Mouse (Mus musculus): ENCODE measurements around the gene Fam53b. TPM values are rescaled to one million over a fixed set of nuclear protein-coding genes. Genes with fewer than 3 reads are reported as not detected.

Gene Fam53b
- polyA plus RNA-seq, 1 experiment from 2014 or later = 33.8 TPM

GRCm38 (mm10) chr7:132726106-132726861 is 87.4 kb downstream of the Fam53b start:
- peak overlapping the region; percentile 90 for H3K27ac ChIP-seq
- H3K4me1 ChIP-seq = peaks cover 43% of the 10 kb centered on the region
- no peaks in the 10 kb centered on the region for H3K9me3 ChIP-seq
- H3K9ac ChIP-seq = 0 out of 2 replicates have a peak overlapping the region, but pooled peaks have one; percentile 0
- WGBS = 56% methylated on average over 13 of the region's 13 CpGs
- no peak overlapping the region for H3K4me3 ChIP-seq
- H3K4me2 ChIP-seq = no peak overlapping the region
- H3K27me3 ChIP-seq = no peaks in the 10 kb centered on the region
- no peak for ATAC-seq (ENCODE audit: borderline replicate concordance, extremely low read depth, low FRiP score, low TSS enrichment)
- H3K36me3 ChIP-seq = no peaks in the 10 kb centered on the region

- Histone ChIP-seq H3K9ac (no peak overlapping the region), H3K4me1 (peaks cover 50% of the 10 kb centered on the region), H3K27me3 (no peaks in the 10 kb centered on the region), H3K9me3 (no peaks in the 10 kb centered on the region), H3K4me2 (no peak overlapping the region), H3K36me3 (no peaks in the 10 kb centered on the region), H3K27ac (peak overlapping the region; percentile 90), H3K4me3 (no peak overlapping the region)
- WGBS = 63% methylated on average over 5 of the region's 5 CpGs
- ATAC-seq (ENCODE audit: borderline replicate concordance, extremely low read depth, low FRiP score, low TSS enrichment) = peak; percentile 86
These were observed 89.1 kb downstream of the Fam53b start for GRCm38 (mm10) chr7:132724501-132725062.

DNA sequence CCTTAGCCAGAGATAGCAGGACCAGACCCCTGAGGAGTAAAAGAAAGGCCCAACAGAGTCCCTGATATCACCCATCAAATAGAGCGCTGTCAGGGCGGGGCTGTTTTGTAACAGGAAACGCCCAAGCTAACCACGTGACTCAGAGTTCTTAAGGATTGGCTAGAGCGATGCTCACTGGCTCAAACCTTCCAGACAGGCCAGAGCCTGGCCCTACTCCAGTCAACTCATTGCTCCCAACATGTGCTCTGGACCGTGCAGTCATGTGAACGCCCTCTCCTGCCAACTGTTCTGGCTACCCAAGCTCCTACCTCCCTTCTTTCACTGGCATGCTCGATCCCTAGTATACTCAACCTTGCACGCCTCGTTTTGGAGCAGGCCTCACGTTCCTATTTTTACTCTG is 89.8 kb downstream of the Fam53b start:
- Histone ChIP-seq H3K4me3 (no peak overlapping the region), H3K4me2 (no peak overlapping the region), H3K27ac (peak overlapping the region; percentile 90), H3K9me3 (no peaks in the 10 kb centered on the region), H3K9ac (no peak overlapping the region), H3K36me3 (no peaks in the 10 kb centered on the region), H3K4me1 (peaks cover 49% of the 10 kb centered on the region), H3K27me3 (no peaks in the 10 kb centered on the region)
- 73% methylated on average over 11 of the region's 11 CpGs for WGBS
- ATAC-seq (ENCODE audit: borderline replicate concordance, extremely low read depth, low FRiP score, low TSS enrichment) = 0 out of 2 replicates have a peak, but pooled peaks have one; percentile 17

DNA sequence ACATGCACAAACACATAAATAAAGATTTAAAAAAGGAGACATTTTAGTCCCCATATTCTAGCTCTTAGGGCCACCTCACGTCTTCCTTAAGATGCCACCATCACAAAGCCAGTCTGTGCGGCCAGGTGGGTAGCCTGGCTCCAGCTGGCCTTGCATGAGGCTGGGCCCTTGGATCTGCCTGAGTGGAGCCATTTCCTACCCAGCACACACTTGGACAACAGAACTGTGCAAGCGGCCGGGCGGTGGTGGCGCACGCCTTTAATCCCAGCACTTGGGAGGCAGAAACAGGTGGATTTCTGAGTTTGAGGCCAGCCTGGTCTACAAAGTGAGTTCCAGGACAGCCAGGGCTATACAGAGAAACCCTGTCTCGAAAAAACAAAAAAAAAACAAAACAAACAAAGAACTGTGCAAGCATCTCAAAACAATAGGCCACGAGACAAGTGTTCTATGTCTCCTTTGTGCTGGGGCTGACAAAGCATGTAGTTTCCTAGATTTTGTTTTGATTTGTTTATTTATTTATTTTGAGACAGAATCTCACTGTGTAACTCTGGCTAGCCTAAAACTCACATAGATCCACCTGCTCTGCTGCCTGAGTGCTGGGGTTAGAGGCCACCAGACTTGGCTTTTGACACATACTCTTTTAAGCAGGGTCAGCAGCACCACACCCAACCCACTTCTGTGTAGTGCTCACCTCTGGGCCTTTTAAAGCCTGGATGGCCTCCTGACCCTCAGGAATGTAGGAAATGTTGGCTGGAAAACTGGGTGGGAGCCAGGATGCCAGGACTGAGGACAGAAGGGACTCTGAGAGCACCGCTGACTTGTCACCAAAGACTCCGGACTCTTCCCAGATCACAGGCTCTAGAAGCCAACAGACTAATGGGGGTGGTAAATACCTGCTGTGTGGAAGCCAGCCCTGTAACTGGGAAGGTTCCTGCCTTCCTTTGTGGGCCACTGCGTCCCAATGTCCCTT is 91.0 kb downstream of the Fam53b start:
- Histone ChIP-seq H3K4me1 (peaks cover 39% of the 10 kb centered on the region), H3K4me2 (no peak overlapping the region), H3K9ac (no peak overlapping the region), H3K27me3 (no peaks in the 10 kb centered on the region), H3K9me3 (no peaks in the 10 kb centered on the region), H3K36me3 (no peaks in the 10 kb centered on the region), H3K27ac (peak overlapping the region; percentile 90), H3K4me3 (no peak overlapping the region)
- WGBS = 87% methylated on average over 12 of the region's 12 CpGs
- no peak for ATAC-seq (ENCODE audit: borderline replicate concordance, extremely low read depth, low FRiP score, low TSS enrichment)

DNA sequence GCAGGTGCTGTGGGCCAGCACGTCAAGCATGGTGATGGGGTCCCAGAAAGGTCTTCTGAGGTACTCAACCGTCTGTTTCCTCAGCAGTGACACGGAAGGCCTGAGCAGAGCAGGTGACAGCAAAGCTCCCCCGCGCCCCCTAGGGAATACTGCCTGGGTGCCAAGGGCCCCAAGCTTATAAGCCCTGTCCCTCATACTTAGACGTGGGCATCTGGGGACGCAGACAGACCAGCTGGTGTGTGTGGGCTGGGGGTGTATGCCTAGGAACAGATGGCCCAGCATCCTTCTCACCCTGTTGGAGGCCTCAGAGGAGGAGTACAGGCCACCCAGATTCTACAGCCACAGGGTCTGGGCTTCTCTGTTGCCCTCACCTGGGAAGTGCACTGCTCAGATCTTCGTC is 93.1 kb downstream of the Fam53b start:
- ATAC-seq (ENCODE audit: borderline replicate concordance, extremely low read depth, low FRiP score, low TSS enrichment) = no peak

DNA sequence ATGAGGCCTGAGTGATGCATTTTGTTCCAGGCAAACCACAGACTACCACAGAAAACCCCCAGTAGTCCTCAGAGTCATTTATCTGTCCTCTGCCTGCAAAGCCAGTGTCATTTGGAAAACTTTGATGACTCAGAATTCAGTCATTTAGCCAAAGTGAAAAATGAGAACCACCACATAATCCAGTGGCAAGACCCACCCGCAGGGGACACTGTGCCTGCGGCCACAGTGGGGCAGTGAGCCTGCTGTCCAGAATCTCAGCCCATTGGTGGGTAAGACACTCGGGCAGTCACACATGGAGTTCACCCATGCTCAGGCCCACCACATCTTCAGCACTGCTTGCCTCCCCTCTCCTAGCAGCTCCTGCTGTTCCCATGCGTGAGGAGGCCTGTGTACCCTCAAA is 94.1 kb downstream of the Fam53b start:
- WGBS = 82% methylated on average over 4 of the region's 4 CpGs
- Histone ChIP-seq H3K27ac (no peak overlapping the region), H3K36me3 (peaks cover 3% of the 10 kb centered on the region; the same call in 1 of the 2 replicates), H3K9me3 (no peaks in the 10 kb centered on the region), H3K4me1 (peaks cover 35% of the 10 kb centered on the region), H3K9ac (no peak overlapping the region), H3K27me3 (no peaks in the 10 kb centered on the region), H3K4me3 (no peak overlapping the region), H3K4me2 (no peak overlapping the region)
- no peak for ATAC-seq (ENCODE audit: borderline replicate concordance, extremely low read depth, low FRiP score, low TSS enrichment)

More for the DNA sequence above, 93.1 kb downstream of the Fam53b start:
- Histone ChIP-seq H3K27ac (0 out of 2 replicates have a peak overlapping the region, but pooled peaks have one; percentile 5), H3K9me3 (no peaks in the 10 kb centered on the region), H3K9ac (no peak overlapping the region), H3K4me2 (no peak overlapping the region), H3K27me3 (no peaks in the 10 kb centered on the region), H3K36me3 (no peaks in the 10 kb centered on the region), H3K4me1 (peaks cover 29% of the 10 kb centered on the region), H3K4me3 (no peak overlapping the region)
- WGBS = 77% methylated on average over 8 of the region's 8 CpGs

DNA sequence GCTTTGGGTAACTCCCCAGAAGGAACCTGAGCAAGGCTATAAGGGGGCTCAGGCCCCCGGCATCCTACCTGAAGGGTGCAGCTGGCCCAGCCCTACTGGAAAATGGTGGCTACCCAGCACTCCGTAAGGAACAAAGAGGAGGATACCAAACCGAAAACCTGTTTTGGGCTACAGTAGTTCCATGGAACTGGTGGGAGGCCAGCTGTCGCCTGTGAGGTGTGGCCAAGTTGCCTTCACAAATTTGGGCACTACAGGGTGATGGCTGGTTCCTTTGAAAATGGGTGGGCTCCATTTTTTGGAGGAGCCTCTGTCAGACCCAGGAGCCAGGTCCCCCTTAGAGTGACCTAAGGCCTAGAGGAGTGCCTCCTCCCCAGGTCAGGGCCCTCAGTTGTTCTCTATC is 98.4 kb downstream of the Fam53b start:
- no peak overlapping the region for H3K9ac ChIP-seq
- H3K4me2 ChIP-seq = no peak overlapping the region
- WGBS = 96% methylated on average over 4 of the region's 4 CpGs
- H3K4me3 ChIP-seq = no peak overlapping the region
- no peaks in the 10 kb centered on the region for H3K9me3 ChIP-seq
- H3K27ac ChIP-seq = peak overlapping the region; percentile 89; the same call in 1 of the 2 replicates
- no peak for ATAC-seq (ENCODE audit: borderline replicate concordance, extremely low read depth, low FRiP score, low TSS enrichment)
- H3K27me3 ChIP-seq = no peaks in the 10 kb centered on the region
- peaks cover 41% of the 10 kb centered on the region for H3K4me1 ChIP-seq
- H3K36me3 ChIP-seq = peaks cover 3% of the 10 kb centered on the region; the same call in 1 of the 2 replicates

DNA sequence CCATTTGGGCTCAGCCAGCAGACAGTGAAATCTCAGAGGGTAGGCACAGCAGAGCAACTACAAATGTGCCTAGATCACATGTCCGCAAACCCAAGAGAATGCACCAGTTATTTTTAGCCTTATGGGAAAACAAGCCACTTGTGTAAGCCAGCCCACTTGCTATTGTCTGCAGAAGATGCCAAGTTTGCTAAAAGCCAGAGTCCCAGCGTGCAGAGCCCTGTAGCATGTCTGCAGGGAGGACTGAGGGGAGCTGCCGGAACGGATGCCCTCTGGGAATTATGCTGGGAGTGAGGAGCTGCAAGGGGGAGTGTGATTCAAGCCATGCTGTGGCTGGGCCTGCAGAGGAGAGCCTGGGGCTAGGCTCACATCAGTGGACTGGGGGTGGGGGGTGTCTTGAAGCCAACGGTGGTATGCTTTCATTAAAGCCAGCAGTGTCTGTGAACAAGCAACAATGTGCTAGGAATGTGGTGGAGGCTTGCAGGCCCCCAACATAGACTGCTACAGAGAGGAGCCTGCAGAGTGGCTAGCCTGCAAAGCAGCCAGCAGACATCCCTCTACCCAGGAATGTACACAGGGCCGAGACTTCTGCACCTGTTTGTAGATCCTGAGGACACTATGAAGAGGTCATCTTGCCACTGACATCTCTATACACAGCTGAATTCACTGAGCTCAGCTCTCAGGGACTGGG is 99.3 kb downstream of the Fam53b start:
- no peak overlapping the region for H3K9ac ChIP-seq
- peak; percentile 41; the same call in 1 of the 2 replicates for ATAC-seq (ENCODE audit: borderline replicate concordance, extremely low read depth, low FRiP score, low TSS enrichment)

DNA sequence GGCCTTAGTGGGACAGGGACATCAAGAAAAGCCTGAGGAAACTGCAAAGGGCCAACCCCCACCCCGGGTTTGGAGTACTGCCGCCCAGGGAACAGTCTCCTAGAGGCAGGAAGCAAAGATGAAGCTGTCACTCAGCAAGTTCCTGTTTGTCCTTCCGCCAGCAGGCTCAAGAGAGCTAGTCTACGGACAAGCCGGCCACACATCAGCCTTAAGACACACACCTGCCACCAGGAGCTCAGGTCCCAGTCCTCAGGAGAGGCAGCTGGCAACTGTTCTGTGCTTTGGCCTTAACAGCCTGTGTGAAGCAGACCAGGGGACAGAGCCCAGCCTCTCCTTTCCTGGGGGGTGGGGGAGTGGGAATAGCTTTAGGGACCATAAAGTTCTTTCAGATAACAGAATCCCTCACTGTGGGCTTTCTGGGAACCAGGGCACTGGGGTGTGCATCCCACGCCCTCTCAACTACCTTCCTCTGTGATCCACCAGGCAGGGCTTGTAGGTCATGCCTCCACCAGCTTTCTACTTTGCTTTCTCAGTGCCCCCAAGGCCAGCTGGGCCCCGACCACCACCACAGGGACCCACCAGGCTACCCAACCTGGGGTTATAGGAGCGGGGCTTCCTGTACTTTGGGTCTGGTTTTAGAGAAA is 100.1 kb downstream of the Fam53b start:
- Histone ChIP-seq H3K27me3 (no peaks in the 10 kb centered on the region), H3K4me1 (peaks cover 40% of the 10 kb centered on the region), H3K9me3 (no peaks in the 10 kb centered on the region), H3K9ac (peak overlapping the region; percentile 29; the same call in 1 of the 2 replicates), H3K27ac (peak overlapping the region; percentile 89), H3K4me2 (no peak overlapping the region), H3K36me3 (peaks cover 3% of the 10 kb centered on the region; the same call in 1 of the 2 replicates), H3K4me3 (no peak overlapping the region)
- WGBS = 43% methylated on average over 8 of the region's 8 CpGs
- ATAC-seq (ENCODE audit: borderline replicate concordance, extremely low read depth, low FRiP score, low TSS enrichment) = no peak

More for the DNA sequence above, 99.3 kb downstream of the Fam53b start:
- Histone ChIP-seq H3K9me3 (no peaks in the 10 kb centered on the region), H3K4me1 (peaks cover 40% of the 10 kb centered on the region), H3K27ac (peak overlapping the region; percentile 89), H3K4me3 (no peak overlapping the region), H3K4me2 (no peak overlapping the region), H3K36me3 (peaks cover 3% of the 10 kb centered on the region; the same call in 1 of the 2 replicates), H3K27me3 (no peaks in the 10 kb centered on the region)
- WGBS = 33% methylated on average over 6 of the region's 6 CpGs

- 54% methylated on average over 7 of the region's 7 CpGs for WGBS
- Histone ChIP-seq H3K9ac (no peak overlapping the region), H3K27ac (peak overlapping the region; percentile 89), H3K27me3 (no peaks in the 10 kb centered on the region), H3K9me3 (no peaks in the 10 kb centered on the region), H3K4me3 (no peak overlapping the region), H3K4me1 (peaks cover 40% of the 10 kb centered on the region), H3K36me3 (peaks cover 3% of the 10 kb centered on the region; the same call in 1 of the 2 replicates), H3K4me2 (no peak overlapping the region)
- ATAC-seq (ENCODE audit: borderline replicate concordance, extremely low read depth, low FRiP score, low TSS enrichment) = no peak
These were observed 100.7 kb downstream of the Fam53b start for GRCm38 (mm10) chr7:132712956-132713355.

Data from lung, embryonic 15.5 days (tissue).